Mouse (Mus musculus) ES-E14 (cell line): ENCODE results near the gene Ap2b1.

Experiments
- CHD2 ChIP-seq: IDR thresholded peaks from 2 replicates; pipeline ENCODE4 v1.6.1; 2014; ENCODE audit warnings: mild to moderate bottlenecking, low read depth, low read length, inconsistent platforms
- HCFC1 ChIP-seq: IDR thresholded peaks from 2 replicates; pipeline ENCODE4 v1.6.1; 2012; ENCODE audit warnings: low read length, inconsistent platforms, borderline replicate concordance; ENCODE audit not compliant: insufficient read depth
- ZC3H11A ChIP-seq: IDR thresholded peaks from 2 replicates; pipeline ENCODE4 v1.6.1; 2012; ENCODE audit warnings: low read depth, mild to moderate bottlenecking, inconsistent platforms, low read length, borderline replicate concordance

- TF ChIP-seq ZC3H11A (no peak), CHD2 (no peak), HCFC1 (no peak)
Measured at GRCm38 (mm10) chr11:83292251-83292587, 6.6 kb upstream of the Ap2b1 start.
